Mouse (Mus musculus) layer of hippocampus, postnatal 14 days (tissue): Measurements from ENCODE around the gene Olah. TPM values are rescaled to one million over a fixed set of nuclear protein-coding genes. Genes with fewer than 3 reads are reported as not detected.

Experiments
- DNase-seq, 2 experiments: peaks; one replicate each; pipeline ENCODE4 v3.0.0; 2021 to 2022; ENCODE audit warnings: low spot score in 2 of 2, mixed read lengths in 1 of 2
- total RNA-seq, 2 experiments: library from RNA; stranded (reverse); gene quantifications; 2 replicates each; pipeline ENCODE4 v1.2.3; 2021

Gene Olah
- total RNA-seq, 2 experiments from 2014 or later = not detected

DNA sequence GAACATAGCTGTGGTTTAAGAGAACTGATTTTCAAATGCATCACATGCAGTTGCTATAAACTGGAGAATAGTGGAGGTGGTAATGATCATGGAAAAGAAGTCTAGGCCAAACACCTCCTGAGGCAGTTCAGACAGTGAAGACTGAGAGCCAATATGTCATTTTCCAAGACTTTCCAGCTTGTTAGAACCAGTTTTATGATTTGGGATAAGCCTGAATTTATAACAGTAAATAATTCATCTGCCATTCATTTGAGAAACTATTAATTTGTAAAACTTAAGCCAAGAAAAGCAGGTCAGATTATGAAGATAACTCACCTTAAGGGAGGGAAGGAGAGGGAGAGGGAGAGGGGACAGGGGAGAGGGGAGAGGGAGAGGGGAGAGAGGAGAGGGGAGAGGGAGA lies 43.9 kb downstream of the Olah start:
- DNase-seq = no peak

DNA sequence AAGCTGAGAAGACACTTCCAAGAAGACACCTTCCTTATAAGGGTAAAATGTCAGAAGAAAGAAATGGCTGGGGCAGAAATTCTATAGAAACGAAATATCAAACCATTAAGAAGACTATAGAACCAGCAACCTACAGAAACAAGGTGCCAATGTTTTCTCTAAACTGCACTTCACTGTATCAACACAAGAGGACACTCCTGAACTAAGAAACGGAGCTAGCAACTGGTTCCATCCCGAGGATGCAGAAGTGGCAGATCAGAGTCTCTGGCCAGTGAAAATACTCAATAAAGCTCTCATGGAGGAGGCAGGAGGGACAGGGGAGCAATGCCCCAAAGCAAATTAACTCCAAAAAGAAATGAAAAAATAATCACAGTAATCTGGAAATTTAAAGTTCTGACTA lies 48.1 kb downstream of the Olah start:
- DNase-seq = peak in 1 of 2 experiments; percentile 52

DNA sequence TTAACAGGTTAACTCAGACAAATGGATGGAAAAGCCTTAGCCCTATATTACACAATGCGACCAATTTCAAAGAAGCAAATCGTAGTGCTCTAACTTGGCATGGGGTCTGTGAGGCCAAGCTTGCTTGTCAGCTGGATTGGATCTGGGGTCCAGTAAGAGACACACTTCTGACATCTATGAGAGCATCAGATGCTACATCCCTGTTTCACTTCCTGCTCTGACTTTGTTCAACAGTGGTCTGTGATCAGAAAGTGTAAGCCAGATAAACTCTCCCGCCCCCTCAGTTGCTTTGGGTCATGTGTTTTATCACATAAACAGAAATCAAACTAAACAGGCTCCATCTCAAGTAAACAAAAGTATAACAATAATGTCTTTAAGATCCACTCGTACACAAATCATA lies 48.6 kb downstream of the Olah start:
- no peak for DNase-seq

DNA sequence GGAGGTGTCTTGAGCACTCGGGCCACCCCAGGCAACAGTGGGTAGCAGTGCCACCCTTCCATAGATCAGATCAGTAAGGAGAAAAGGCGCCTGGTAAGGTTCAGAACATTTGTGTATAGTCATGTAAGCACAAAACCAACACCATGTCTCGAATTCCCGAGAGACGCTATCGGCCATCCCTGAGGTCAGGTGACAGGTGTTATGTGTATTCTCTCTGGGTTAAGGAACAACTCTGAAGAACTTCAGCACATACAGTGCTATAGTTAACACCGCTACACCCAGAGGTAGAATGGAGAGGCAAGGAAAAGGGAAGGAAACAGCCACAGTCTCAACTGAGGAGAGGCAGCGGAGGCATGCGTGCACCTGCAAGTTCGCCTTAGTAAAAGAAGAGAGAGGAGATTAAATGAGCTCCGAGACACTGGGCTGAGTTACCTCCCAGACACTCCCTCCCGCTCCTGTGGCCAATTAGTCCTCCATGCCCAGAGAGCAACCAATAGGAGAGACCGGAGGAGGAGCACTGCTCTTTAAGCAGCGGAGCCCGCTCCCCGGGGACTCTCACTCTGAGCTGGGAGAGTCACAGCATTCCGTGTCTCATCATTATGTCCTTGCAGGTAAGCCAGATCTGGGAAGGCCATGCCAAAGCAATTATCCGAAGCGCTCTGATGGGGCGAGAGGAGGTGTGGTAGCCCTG lies 61.3 kb downstream of the Olah start, which contains the start of gene Acbd7:
Gene Acbd7 (plus strand): TSS at position 558 of the 691 bp plus-strand sequence.
- peak in 1 of 2 experiments; percentile 63 for DNase-seq

DNA sequence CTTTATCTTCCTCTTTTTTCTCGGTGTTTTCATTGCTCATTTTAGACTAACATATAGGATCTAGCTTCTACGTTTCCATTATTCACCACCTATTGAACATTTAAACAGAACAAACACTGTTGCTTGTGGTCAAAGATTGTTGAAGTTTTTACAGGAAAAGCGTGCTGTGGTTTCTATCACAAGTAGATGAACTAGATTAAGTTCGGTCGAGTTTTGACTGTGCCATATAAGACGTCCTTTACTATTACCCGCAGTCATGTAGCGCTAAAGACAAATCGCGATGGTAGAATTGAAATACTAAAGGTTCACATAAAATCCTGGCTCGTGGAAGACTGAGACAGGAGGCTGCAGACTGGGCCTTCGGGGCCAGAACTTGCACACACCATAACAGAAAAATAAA lies 63.2 kb downstream of the Olah start:
- DNase-seq = no peak

DNA sequence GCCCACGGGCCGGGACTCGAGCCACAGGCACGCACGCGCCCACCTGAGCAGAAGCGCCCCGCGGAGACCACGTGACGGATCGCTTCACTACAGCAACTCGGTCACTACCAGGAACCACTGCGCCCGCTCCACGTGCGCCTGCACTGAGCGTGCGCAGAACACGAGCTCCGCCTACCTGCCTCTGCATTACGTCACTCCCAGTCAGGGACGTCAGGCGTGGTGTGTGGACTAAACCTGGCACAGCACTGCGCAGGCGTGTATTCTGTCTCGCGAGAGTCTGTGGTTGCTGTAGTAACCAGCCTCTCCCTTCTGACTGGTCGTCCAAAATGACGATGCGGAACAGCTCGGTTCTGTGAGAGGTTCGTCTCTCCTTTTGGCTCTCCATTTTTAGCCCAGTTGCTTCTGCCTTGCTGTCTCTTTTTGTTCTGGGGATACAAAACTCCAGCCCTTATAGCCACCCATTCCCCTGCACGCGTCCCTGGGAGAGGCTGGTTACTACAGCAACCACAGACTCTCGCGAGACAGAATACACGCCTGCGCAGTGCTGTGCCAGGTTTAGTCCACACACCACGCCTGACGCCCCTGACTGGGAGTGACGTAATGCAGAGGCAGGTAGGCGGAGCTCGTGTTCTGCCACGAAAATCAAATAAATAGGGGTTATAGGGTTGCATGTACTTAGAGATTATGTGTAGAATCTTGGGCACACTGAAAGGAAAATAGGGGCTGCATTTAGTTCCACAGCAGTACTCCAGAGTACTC lies 64.3 kb downstream of the Olah start, which contains the start of gene Rpp38:
Gene Rpp38 (minus strand): TSS at position 160 of the 759 bp plus-strand sequence.
- peak; percentile 99 for DNase-seq

DNA sequence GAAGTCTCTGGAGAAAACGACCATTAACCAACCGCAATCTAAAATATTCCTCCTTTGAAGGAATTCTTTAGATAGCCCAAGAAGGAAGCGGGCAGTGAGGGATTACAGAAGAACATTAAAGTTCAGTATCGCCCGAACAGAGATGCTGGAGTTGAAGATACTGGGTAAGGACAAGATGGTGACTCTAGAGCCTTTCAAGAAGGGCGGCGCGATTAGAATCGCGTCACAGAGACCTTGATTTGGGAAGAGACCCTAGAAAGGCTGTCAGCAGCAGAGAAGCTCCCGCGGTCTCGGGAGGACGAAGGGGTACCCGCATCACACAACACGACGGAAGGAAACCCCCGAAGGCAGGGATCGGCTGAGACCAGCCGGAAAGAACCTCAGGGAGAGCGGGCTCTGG lies 65.0 kb downstream of the Olah start:
- DNase-seq = no peak

DNA sequence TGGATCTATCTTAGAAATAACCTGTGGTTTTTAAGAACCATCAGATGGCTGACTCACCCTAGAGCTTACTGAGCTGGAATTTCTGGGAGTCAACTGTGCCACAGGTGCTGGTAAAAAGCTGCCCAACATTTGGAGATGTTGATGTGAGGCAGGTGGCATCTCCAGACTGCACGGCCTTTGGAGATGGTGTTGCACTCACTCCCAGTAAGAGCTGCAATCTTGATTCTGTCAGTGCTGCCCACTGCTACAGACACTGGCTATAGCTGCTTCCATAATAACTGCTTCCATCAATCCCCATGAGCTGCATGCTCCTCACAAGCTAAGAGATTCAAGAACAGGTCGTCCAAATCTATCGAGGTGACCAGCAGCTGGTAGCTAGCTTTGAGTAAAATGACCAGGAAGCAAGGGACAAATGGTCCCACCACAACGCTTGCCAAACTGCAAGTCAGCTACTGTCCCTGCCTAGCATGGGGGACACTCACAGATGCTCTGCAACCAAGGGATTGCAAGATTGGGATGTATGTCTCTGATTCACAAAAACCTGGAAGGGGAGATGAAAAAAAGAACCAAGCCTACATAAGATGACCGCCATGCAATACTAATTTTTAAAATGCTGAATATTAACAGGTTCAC lies 65.8 kb downstream of the Olah start:
- DNase-seq = peak in 1 of 2 experiments; percentile 16

DNA sequence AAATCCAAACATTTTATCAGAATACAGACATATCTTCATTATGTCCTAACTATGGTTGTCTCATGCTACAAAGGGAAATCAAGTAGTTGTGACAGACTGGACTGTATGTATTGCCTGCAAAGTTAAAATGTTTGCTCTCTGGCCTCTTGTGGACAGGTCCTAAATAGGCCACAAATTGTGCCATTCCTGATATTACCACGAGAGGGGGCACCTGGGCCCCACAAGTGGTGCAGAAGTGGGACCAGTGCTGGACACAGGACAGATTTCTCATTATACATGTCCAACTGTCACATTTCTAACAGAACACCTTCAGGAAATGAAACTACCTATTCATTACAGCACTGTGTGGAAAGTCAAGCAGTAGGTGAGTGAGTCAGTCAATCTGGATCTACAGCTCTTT lies 69.7 kb downstream of the Olah start:
- DNase-seq = peak in 1 of 2 experiments; percentile 31

DNA sequence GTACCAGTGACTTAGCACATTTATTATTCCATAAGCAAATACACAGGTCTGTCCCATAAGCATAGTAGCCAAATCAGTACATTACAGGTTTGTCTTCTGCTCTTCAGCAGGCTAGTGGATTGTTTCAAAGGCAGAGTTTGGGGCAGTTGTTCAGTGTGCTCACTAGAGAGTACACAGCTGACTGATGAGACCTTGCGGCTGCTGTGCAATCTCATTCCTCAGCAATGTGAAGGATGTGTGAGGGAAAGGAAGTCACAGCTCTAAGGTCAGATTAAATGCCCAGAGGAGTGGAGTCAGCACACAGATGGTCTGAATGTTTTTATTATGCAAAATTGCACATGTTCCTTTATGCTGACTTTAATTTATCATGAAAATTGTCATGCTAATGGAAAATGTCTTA lies 70.5 kb downstream of the Olah start:
- DNase-seq = no peak

DNA sequence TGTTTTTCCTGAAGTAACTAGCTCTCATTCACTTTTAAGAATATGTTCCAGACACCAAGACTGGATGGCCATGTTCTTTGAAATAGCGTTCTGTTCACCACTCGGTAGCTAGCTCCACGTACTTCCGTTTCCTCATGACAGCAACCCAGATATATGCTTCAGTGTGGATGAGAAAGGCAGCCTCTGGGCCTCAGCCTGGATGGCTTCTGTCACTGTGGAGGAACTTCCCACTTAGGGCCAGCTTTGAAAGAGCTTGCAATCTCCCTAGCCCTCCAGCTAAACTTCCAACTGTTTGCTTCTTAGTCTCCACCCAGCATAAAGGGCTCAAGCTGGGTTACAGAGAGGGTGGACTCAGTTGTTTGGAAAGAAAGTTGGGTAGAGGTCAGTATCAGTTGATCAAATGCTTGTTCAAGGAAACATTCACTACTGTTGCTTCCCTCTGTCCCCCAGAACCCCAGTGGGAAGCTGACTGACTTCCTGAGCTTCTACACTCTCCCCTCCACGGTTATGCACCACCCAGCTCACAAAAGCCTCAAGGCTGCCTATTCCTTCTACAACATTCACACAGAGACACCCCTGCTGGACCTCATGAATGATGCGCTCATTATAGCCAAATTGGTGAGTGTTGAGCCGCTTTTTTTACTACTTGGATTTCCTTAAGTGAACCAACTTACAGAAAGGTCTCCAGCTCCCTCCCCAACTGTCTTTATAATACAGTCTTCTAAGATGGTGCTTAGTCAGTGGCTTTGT lies 72.5 kb downstream of the Olah start:
- DNase-seq = no peak

DNA sequence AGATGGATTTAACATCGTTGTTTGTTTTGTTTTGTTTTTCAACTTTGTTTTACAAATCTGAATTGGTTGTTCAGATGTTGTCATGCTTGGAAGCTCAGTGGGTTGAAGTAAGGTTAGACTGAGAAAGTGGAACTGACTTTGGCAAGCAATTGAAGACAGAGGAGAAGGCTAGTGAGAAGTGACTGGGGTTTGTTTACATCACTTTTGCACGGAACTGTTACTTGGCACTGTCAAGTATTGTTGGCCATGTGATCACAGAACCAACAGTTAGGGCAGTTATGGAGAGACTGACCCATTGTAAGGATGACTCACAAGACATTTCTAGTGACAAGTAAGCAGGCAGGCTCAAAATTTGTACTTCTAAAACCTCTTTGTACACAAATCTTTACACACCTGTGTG lies 73.9 kb downstream of the Olah start:
- no peak for DNase-seq

DNA sequence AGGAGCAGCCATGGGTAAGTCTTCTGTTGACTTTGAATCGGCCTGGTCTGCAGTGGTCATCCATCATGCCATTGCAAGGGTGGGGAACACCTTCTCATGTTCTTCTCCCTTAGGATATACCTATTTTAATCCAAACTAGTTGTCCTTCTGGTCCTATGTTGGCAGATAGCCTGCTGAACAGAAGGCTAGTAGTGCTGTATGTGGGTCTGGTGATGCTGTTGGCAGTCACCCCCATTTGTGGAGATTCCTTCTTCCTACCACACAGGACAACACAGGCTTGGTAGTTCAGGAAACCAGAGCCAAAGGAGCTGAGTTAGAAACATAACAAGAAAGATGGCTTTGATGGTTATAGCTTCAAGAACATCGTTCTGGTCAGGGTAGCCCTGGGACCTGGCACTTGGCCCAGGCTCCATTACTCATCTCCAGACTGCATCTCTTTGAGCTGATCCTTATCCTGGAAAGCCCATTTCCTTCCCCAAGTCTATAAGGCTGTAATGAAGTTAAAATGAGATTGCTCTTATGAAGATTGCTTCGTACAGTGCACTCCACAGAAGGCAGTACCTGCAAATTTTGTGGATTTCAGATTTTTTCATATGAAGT lies 91.5 kb downstream of the Olah start:
- DNase-seq = peak in 1 of 2 experiments; percentile 15

DNA sequence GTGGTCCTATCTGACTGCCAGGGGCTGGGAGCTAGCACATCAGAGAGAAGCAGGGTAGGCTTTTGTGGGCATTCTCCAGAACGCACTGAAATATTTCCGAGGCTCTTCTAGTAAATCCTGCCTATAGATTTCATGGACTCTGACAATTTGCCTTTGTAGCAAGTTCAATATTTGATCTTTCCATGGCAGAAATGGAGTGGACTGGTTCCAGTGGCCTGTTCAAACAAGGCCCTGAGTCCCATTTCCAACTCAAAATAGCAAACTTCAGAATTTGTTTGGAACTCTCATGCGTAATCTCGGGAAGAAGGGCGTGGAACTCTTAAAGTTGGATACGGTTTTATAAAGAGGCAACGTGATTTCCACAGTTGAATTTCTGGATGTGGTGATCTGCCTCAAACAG lies 101.2 kb downstream of the Olah start:
- no peak for DNase-seq

DNA sequence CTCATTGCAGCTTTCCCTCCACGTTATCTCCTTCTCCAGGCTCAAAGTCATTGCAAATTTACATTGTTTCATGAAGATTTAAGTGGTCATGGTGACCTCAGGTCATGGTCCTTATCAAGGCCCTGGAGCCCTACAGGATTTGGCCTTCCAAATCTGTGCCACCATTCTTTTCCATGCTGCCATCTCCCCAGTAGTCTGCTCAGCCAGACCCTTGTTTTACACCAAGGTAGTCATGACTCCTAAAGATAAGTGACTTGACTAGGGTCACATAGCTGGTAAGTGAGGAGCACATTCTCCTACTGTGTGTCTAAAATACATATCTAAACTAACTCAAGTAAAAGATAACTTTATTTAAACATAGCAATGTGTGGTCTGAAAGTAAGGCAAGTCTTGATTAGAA lies 104.8 kb downstream of the Olah start:
- no peak for DNase-seq

Other genes starting within 250 kb of the Olah start
- 10 to 100 TPM; 71.5 to 73.1 TPM for gene Nmt2, start 113.0 kb downstream of the Olah start, total RNA-seq
- gene Rpp38, start 64.6 kb downstream of the Olah start, total RNA-seq = 1 to 10 TPM; 7.5 to 9.7 TPM
- 1 to 10 TPM; 1.6 to 1.9 TPM for gene Acbd7, start 61.0 kb downstream of the Olah start, total RNA-seq
- 1 to 10 TPM; 5.5 to 5.9 TPM for gene Meig1, start 25.4 kb upstream of the Olah start, total RNA-seq
- gene Dclre1c, start 26.9 kb upstream of the Olah start, total RNA-seq = 10 to 100 TPM in 1 of 2 experiments, 1 to 10 TPM in 1; 9.8 to 12.9 TPM
- 1 to 10 TPM; 3.2 to 3.4 TPM for gene Suv39h2, start 77.8 kb upstream of the Olah start, total RNA-seq
- 1 to 10 TPM; 5.0 to 6.9 TPM for gene Gm45902, start 115.6 kb upstream of the Olah start, total RNA-seq
- 10 to 100 TPM; 42.3 to 47.7 TPM for gene Hspa14, start 115.6 kb upstream of the Olah start, total RNA-seq
- 1 to 10 TPM in 1 of 2 experiments, under 1 TPM in 1; 0.99 to 2.0 TPM for gene Cdnf, start 115.8 kb upstream of the Olah start, total RNA-seq
- gene Fam107b, start 173.3 kb upstream of the Olah start, total RNA-seq = 10 to 100 TPM; 24.5 to 26.5 TPM